Mouse (Mus musculus) macrophage (primary cell): ENCODE results near the gene Slc27a2. TPM values are rescaled to one million over a fixed set of nuclear protein-coding genes. Genes with fewer than 3 reads are reported as not detected.

ENCODE experiments used
- H3K27ac ChIP-seq: fragments of 350-480 bp; formaldehyde crosslinking; 2 replicates; pipeline ENCODE4 v1.9.0; 2021
- H3K36me3 ChIP-seq: fragments of 350-480 bp; formaldehyde crosslinking; 2 replicates; pipeline ENCODE4 v1.9.0; 2021; ENCODE audit errors: inconsistent target
- H3K4me3 ChIP-seq: fragments of 350-480 bp; formaldehyde crosslinking; 2 replicates; pipeline ENCODE4 v1.9.0; 2021; ENCODE audit errors: inconsistent target
- H3K79me2 ChIP-seq: fragments of 350-480 bp; formaldehyde crosslinking; 2 replicates; pipeline ENCODE4 v1.9.0; 2021; ENCODE audit errors: inconsistent target
- WGBS: methylation state at CpG from one replicate; pipeline ENCODE4 v1.1.7; 2026; ENCODE audit warnings: inconsistent platforms; ENCODE audit not compliant: missing documents; 5-methylcytosine and 5-hydroxymethylcytosine counted together
- polyA plus RNA-seq: library from polyadenylated mRNA; stranded (reverse); fragments of 250-400 nt; gene quantifications from 3 replicates; pipeline ENCODE4 v1.2.4, GENCODE M21; 2018; ENCODE audit warnings: inconsistent platforms

Slc27a2 gene
- polyA plus RNA-seq, 1 experiment from 2014 or later: not detected

DNA sequence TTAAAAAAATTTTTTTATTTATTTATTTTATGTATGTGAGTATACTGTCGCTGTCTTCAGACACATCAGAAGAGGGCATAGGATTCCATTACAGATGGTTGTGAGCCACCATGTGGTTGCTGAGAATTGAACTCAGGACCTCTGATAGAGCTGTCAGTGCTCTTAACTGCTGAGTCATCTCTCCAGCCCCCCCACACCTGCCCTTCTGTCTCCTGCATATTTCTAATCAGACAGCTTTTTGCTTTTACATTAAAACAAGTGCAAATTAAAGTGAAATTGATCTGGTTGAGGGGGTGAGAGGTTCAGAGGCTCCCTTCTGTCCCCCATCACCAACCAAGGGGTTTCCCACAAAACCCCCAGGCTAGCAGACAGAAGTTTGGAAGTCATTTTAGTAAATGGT, 27.1 kb downstream of the Slc27a2 start:
- Histone ChIP-seq H3K4me3 (no peak overlapping the region), H3K36me3 (no peaks in the 10 kb centered on the region), H3K27ac (no peak overlapping the region), H3K79me2 (no peaks in the 10 kb centered on the region)
- 100% methylated on average over 1 of the region's 1 CpGs for WGBS

DNA sequence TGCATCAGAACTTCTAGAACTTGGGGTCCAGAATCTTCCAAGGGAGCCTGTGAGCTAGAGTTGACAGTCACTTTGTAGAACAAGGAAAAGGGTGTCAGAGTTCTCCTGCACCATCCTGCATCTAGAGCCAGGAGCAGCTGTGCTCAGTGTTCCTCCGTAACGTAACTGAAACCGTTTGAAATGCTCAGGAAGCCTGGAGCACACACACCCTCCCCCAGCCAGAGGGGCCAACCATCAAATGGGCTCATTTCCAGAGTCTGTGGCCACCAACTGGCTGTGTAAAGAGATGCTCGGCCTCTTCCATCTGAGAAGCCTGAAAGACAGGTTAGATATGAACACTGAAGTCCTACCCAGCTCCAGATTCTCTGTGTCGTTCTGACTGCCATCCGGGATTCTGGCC, 31.8 kb downstream of the Slc27a2 start:
- Histone ChIP-seq H3K27ac (no peak overlapping the region), H3K4me3 (no peak overlapping the region), H3K79me2 (no peaks in the 10 kb centered on the region), H3K36me3 (no peaks in the 10 kb centered on the region)
- 38% methylated on average over 6 of the region's 6 CpGs for WGBS

DNA sequence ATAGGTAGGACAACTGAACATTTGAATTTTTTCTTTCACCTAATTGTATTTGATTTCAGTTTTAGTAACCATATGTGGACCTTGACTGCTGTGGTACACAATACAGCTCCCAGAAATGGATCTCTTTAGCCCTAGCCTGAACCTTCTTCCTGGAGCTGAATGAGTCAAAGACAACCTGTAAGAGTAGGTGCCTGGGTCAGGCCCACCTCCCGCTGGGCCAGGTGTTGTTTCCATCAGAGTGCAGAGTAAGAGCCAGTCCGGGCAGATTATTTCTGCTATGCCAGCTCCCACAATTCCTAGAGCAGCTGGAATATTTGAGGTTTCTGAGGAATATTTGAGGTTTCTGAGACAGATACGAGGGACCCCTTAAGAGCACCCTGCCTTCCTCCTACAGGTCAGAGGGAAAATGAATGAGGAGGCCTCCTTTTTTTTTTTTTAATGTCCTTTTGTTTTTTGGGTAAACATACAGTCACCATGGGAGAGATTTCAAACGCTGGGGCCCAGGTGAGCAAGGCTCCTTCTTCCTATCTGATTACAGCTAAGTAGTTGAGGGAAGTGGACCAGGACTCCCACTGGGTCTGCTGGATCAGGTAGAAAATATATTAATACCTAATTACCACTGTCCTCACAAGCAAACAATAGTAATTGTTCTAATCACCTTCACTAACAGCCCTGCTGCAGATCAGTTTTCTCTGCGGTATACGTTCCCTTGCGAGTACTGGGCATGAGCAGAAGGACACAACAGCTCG, 32.6 kb downstream of the Slc27a2 start:
- no peak overlapping the region for H3K4me3 ChIP-seq
- H3K79me2 ChIP-seq: no peaks in the 10 kb centered on the region
- no peaks in the 10 kb centered on the region for H3K36me3 ChIP-seq
- WGBS: 93% methylated on average over 8 of the region's 8 CpGs
- H3K27ac ChIP-seq: no peak overlapping the region

DNA sequence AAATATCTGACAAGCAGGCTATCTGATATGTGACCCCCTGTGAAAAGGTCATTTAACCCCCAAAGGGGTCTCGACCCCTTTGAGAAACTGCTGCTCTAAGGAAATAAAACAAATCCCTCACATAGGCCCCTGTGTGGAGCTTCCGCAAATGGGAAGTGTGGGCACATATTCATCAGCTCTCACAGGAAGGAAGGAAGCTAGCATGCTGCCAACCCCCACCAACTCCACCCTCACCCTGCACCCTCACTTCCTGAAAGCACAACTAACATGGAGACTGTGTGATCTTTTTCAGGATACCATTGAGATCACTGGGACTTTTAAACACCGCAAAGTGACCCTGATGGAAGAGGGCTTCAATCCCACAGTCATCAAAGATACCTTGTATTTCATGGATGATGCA, 35.3 kb downstream of the Slc27a2 start:
- Histone ChIP-seq H3K4me3 (no peak overlapping the region), H3K79me2 (no peaks in the 10 kb centered on the region), H3K36me3 (no peaks in the 10 kb centered on the region), H3K27ac (peak overlapping the region; percentile 21)
- 37% methylated on average over 3 of the region's 3 CpGs for WGBS

DNA sequence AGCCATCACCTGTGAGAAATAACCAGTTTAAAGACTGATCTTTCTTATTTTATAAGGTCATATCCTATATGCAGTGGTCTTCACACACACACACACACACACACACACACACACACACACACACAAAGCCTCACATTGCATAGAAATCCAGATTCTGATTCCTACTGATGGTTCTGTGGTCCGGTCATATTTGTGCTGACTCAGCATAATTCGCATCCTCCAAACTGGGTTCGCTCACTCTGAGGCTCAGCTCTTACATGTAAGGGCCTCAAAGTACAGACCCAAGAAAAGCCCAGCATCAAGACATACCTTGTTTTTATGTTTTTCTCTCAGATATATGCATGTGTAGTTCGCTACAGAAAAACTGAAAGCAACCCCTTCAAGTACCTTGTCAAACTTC, 39.1 kb downstream of the Slc27a2 start:
- WGBS: 93% methylated on average over 4 of the region's 4 CpGs
- H3K4me3 ChIP-seq: no peak overlapping the region
- H3K27ac ChIP-seq: no peak overlapping the region
- no peaks in the 10 kb centered on the region for H3K36me3 ChIP-seq
- no peaks in the 10 kb centered on the region for H3K79me2 ChIP-seq

DNA sequence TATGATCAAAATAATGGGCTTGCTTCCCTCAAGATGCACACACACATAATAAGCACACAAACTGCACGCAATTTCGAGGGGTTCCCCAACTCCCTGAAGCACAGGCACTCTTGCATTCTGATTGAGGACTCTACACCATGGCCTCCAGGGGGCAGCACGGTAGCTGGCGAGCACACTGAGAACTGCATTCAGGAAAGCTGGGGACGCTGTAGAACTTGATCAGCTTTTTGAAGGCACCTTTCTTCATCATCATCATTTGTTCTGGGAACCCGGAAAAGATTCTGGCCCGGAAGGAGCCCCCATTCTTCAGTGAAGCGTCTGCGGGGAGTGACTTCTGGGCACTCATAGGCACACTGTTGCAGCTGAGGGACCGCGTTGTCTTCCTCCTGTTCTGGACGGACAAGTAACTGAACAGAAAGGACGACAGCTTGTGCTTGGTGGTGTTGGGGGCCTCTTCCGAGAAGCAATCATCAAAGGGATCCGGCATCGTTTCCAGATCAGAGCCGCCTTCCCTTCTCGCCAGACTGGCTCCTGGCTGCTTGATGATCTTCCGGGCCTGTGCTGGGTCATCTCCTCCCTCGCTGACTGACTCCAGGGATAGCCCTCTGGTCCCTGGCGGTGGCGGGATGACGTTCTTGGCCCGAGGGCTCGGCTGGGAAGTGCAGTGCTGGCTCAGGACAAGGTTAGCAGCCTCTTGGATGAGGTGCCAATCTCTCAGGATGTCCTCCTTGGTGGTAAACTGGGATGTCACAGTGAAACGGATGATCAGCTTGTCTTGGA, 41.8 kb downstream of the Slc27a2 start:
- Histone ChIP-seq H3K36me3 (no peaks in the 10 kb centered on the region), H3K79me2 (no peaks in the 10 kb centered on the region), H3K27ac (no peak overlapping the region), H3K4me3 (no peak overlapping the region)
- 50% methylated on average over 25 of the region's 26 CpGs for WGBS

DNA sequence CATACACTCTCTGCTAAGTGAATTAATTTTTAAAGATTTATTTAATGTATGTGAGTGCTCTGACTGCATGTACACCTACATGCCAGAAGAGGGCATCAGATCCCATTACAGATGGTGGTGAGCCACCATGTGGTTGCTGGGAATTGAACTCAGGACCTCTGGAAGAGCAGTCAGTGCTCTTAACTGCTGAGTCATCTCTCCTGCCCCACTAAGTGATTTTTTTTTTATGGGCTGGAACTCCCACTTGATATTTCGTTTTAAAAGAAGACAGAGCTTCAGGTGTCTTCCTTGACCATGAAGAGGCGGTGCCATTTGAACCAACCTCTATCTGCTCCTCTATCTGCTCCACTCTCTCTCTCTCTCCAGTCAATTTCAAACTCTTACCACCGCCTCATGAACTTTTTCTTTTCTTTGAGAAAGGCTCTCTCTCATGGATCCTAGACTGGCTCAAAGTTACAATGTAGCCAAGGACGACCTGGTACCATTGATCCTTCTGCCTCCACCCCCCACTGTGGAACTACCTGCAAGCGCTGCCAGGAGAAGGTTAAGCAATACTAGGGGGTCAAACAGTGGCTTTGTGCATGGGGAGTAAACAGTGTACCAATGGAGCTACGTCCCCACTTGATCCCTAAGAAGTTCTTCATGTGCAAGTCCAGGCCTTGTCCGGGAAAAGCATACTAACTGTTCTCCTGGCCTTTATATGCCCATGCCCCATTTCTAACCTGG, 44.3 kb downstream of the Slc27a2 start:
- Histone ChIP-seq H3K36me3 (no peaks in the 10 kb centered on the region), H3K4me3 (no peak overlapping the region), H3K79me2 (no peaks in the 10 kb centered on the region), H3K27ac (no peak overlapping the region)
- 92% methylated on average over 7 of the region's 7 CpGs for WGBS

DNA sequence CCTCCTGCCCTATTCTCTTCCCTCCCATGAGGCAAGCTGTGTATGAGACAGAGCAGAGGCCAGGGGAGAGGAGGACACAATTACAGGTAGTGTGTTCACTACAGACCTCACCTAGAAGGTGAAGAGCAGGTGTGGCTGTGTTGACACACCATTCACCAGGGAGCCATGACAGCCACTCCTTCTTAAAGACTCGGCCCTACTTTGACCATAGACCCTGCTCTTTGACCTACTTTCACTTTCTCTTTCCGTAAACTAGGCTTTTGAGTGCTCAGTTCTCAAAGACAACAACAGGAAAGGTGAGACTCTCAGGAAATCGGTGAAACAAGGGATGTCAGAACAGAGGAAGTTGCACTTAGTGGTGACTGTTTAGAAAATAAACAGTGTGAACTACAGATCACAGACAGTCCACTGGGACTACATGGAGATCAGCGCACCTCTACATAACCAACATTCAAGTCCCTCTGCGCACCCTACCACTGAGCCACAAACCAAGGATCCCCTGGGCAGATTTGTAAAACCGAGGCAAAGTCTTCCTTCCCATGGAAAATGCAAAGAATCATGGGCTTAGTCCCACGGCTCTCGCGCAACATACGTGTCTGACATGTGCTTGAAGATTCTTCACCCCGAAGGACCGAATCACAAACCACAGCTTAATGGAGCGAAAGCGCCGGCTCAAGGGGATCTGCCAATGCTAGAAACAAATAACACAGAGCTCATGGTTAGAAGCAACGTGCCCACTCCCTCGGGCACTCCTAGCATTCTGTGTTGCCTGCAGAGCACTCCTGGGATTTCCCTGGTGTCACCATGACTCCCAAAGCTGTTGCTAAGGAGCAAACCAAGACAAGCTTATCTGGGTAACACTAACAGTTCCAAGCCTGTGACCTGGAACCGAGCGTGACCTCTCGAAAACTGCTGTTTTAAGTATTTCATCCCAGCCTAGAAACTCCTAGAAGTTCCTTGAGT, 45.4 kb downstream of the Slc27a2 start:
- H3K4me3 ChIP-seq: no peak overlapping the region
- H3K79me2 ChIP-seq: no peaks in the 10 kb centered on the region
- 84% methylated on average over 20 of the region's 20 CpGs for WGBS
- no peak overlapping the region for H3K27ac ChIP-seq
- H3K36me3 ChIP-seq: no peaks in the 10 kb centered on the region

DNA sequence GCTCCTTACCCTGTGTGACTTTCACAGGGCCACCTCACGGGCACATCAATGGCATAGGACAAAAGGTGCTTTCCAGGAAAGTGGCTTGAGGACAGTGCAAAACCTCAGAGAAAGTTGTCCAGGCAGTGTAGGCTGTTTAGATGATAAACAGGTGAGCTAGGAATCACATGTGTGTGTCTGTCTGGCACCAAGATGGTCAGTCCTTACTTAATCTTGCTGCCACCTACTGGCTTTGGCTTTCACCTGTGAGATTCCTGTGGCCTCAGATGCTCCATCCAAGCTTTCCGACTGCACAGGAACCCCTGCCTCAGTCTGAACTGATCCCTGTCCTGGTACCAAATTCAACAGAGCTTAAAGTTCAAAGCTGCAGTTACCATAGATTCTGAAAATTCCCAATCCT, 46.2 kb downstream of the Slc27a2 start:
- no peak overlapping the region for H3K27ac ChIP-seq
- 89% methylated on average over 2 of the region's 2 CpGs for WGBS
- no peaks in the 10 kb centered on the region for H3K36me3 ChIP-seq
- no peak overlapping the region for H3K4me3 ChIP-seq
- no peaks in the 10 kb centered on the region for H3K79me2 ChIP-seq

DNA sequence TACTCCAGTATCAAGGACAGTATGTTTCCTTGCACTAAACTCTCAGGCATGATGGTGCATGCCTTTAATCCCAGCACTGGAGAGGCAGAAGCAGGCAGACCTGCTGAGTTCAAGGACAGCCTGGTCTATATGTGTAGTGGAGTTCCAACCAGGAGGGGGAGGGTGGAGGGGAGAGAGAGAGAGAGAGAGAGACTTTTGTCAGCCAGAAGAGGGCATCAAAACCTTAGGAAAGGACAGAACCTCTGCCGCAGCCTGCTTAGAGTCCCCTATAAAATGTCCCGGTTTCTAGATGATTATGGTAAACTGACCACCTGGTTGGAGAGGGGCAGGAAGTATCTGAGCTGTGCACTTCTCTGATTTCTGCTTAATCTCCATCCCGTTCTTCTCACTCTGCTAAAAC, 46.8 kb downstream of the Slc27a2 start:
- no peak overlapping the region for H3K4me3 ChIP-seq
- 11% methylated on average over 3 of the region's 3 CpGs for WGBS
- no peak overlapping the region for H3K27ac ChIP-seq

DNA sequence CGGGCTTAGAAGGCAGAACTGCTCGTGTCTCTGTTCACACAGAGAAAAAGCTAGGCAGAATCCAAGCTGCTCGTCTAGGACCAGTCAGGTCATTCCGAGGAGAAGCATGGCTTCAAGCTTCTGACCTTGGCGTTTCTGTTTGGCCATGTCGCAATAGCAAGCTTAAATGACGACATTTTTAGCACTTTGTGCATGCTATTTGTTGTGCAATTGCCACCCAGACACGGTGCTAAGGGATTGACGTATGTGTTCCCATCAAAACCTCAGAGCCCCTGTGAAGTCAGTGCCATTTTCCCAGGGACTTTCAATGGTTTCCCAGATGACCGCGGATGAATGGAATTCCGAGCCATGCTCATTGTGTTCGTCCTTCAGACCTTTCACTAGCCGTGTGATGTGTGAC, 48.3 kb downstream of the Slc27a2 start:
- Histone ChIP-seq H3K36me3 (no peaks in the 10 kb centered on the region), H3K27ac (no peak overlapping the region), H3K4me3 (no peak overlapping the region), H3K79me2 (no peaks in the 10 kb centered on the region)
- WGBS: 47% methylated on average over 14 of the region's 14 CpGs

More for the DNA sequence above, 46.8 kb downstream of the Slc27a2 start:
- H3K36me3 ChIP-seq: no peaks in the 10 kb centered on the region
- H3K79me2 ChIP-seq: no peaks in the 10 kb centered on the region

DNA sequence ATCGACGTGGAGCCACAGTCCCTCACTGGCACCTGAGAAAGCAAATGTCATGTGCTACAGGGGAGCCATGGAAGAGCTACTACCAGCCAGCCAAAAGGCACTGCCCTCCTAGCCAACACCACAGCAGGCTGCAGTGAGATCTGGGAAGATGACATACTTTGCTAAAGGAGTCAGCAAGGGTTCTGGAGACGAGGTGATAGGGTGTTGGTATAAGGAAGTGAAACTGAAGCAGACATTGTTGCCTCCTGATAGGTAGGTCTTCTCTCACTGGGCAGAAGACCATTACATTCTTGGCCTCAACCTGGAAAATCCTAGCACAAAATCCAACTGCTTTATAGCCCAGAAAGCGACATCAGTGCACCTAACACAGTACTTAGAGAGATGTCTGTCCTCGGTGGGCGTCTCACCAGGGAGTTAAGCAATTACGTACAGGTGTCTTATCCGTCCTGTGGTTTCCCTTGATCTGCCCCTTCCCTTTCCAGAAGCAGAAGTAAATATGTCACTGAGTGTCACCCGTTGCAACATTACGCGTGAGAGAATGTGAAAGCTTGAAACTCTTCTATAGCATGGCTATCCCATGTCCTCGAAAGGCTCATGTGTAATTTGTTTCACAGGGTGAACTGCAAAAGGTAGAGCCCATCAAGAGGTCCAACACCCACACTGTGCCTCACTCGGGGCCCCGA, 49.9 kb downstream of the Slc27a2 start:
- WGBS: 30% methylated on average over 14 of the region's 14 CpGs
- no peak overlapping the region for H3K4me3 ChIP-seq
- H3K36me3 ChIP-seq: no peaks in the 10 kb centered on the region
- H3K79me2 ChIP-seq: no peaks in the 10 kb centered on the region
- no peak overlapping the region for H3K27ac ChIP-seq

DNA sequence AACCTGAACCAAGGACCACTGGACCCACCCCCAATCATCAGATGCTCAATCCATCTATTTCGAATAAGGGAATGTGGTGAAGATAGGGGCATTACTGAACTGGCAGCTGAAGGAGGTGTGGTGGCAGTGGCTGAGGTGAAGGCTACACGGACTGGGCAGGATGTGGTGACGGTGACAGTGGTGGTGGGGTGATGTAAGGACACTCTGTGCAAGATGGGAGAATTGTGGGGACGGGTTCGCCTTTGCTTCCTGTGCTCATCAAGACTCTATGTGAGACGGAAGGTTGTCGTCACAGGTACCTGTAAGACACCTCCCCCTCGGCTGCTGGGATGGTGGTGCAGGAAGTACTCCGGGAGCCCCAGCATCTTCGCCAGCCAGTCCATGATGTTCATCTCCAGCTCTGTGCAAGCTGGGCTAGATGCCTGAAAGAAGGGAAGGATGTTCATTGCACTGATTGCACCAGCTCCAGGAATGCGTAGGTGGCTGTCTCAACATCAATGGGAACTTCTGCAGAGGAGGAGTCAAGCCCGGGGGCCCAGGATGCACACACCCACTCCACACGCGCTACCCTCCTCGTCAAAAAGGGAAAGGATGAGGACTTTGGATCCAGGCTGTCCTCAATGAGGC, 54.0 kb downstream of the Slc27a2 start:
- 57% methylated on average over 15 of the region's 15 CpGs for WGBS
- H3K4me3 ChIP-seq: no peak overlapping the region
- H3K27ac ChIP-seq: no peak overlapping the region
- H3K79me2 ChIP-seq: no peaks in the 10 kb centered on the region
- no peaks in the 10 kb centered on the region for H3K36me3 ChIP-seq
